Mouse (Mus musculus) ES-CJ7 (cell line): Measurements from ENCODE around the gene Hspa4.
"Not testable (repeated sequence)": the region's sequence is repeated elsewhere in the genome, so short reads cannot be mapped to it uniquely, and the experiment has no call there.

Source experiments
- DNase-seq: peaks from one replicate; pipeline ENCODE4 v3.0.0; 2011; ENCODE audit warnings: low read depth, low spot score

Hspa4 gene

DNA sequence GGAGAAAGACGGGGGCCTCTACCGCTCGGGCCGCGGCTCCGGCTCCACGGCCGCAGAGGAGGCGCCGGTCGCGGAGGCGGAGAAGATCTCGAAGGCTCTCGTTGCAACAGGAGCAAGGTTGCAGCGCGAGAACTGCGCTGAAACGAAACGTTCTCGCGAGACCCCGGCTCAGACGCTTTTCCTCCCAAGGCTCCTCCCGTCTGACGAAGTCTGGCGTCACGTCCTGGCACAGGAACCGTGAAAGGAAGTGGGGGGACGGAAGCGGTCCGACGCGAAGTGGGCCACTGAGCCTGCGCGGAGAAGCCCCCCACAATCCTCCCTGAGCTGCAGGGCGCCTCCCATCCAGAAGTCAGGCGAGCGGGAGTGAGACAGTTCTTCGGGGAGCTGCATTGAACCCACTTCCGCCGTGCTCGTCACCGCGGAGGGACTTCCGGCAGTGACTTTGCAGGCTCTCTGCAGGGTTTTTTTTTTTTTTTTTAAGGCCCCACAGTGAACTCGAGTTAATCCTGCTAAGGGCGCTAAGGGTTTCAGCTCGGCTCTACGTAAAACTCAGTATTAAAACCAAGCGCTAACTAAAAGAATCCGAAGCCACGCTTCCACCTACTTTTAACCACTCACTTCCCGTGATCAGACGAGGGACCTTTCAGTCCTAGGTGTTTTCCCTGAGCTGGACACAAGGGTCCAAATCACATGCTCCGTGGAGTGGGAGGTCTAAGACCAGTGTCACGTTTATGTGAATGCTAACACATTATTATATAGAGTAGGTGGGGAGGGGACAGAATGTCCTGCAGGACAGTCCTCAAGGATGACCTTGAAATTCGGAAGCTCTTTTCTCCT is at the start of gene Hspa4:
Gene Hspa4 (minus strand): TSS at position 128 of the 837 bp plus-strand sequence.
- DNase-seq: peak; percentile 100

DNA sequence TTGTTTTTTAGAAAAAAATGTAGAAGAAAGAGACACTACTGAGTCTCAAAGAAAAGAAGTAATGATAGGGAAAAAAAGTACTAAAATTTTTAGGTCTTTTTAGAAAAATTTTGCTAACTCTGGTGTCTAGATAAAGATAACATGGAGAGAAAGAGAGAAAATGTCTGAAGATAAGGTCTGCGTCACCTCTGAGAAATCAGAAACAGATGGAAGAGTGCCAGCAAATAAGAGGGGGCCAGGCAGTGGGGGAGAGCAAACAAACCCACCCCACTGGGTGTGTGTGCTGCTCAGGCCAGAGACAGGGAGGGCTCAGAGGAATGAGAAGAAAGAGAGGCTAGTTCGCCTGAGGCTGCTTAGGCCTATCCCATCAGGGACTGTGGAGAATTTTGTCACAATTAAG is 45.5 kb upstream of the Hspa4 start:
- no peak for DNase-seq

DNA sequence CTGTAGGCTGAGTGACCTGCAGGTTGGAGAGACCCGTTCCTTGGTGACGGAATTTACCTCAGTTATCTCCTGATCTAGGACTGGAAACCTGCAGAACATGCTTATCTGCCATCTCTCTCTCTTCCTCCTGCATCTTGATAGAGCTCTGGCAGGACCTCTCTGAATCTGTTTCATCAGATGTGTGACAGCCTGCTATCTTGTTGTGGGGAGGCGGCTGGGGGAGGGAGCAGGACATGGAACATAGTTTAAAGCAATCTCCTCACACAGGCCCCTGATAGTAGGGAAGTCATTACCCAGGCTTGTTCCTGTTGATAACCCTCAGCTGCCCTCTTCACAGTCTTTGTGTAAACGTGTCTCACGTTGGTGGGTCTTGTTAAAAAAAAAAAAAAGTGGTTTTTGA is 45.1 kb upstream of the Hspa4 start:
- DNase-seq: no peak

DNA sequence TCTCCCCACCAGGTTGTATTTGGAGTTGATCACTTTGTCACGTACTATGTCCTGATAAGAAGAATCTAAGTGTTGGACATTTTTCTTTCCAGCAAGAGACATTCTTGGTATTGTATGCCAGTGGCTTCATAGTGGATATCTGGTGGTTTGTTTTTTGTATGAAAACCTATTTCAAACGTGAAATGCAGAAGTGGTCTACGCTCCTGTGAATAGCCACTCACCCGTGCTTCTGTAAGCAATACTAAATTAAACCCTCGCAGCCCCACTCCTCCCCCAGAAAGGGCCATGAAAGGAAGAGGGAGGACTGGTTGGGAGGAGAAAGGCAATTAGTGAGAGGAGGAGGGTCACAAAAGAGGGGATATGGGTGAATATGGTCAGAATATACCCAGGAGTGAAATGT is 42.5 kb upstream of the Hspa4 start:
- DNase-seq: no peak

DNA sequence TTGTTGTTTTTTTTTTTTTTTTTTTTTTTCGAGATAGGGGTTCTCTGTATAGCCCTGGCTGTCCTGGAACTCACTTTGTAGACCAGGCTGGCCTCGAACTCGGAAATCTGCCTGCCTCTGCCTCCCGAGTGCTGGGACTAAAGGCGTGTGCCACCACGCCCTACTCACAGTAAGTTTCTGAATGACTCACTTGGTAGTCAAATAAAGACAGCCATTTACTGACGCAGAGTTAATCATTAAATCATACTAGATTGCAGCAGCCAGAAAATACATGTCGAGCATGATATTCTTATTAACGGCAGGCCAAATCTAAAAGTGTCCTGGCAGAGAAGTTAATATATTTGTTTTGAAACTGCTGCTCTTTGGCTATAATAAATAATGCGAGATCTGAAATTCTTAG is 40.8 kb upstream of the Hspa4 start:
- not testable (repeated sequence) for DNase-seq

DNA sequence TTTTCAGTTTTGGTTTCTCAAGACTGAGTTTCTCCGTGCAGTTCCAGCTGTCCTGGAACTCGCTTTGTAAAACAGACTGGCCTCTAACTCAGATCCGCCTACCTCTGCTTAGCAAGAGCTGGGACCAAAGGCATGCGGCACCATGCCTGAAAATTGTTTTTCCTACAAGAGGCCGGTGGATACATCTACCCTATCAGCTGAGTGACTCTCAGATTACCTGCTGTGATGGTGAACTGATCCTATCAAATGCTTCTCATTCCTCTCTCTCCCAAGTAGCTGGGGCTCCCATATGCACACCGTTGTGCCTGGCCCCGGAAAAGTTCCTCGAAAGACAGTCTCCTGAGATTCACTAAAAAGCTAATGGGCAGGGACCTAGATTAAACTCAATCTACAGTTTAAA is 37.4 kb upstream of the Hspa4 start:
- DNase-seq: peak; percentile 66

DNA sequence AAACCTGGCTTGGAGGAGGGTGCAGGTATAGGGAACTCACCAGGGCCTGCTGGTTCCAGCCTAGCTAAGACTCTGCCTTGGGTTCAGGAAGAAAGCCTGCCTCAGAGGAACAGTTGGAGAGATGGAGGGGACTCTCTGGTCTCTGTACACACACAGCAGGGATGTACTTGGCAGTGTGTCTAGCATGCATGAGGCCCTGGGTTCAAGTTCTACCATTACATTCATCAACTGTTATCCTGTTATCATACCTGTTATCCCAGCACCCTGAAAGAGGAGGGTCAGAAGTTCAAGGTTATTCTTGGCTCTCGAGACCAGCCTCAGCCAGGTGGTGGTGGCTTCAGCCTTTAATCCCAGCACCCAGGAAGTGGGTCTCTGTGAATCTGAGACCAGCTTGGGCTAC is 36.7 kb upstream of the Hspa4 start:
- DNase-seq: peak; percentile 55

DNA sequence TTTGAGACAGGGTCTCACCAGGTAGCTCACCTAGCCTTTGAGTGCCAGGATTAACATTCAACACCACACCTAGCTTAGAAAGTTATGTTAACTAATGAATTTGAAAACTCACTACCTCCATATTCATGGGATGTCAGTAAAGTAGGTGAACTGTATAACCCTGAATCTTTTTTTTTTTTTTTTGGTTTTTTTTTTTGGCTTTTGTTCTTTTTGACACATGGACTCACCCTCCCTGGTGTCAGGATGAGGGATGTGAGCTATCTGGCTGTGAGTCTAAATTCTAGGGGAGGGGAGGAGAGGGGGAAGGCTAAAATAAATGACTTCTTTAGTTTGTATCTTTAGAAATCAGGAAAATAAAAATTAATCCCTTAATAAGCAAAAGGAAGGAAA is 35.9 kb upstream of the Hspa4 start:
- no peak for DNase-seq

DNA sequence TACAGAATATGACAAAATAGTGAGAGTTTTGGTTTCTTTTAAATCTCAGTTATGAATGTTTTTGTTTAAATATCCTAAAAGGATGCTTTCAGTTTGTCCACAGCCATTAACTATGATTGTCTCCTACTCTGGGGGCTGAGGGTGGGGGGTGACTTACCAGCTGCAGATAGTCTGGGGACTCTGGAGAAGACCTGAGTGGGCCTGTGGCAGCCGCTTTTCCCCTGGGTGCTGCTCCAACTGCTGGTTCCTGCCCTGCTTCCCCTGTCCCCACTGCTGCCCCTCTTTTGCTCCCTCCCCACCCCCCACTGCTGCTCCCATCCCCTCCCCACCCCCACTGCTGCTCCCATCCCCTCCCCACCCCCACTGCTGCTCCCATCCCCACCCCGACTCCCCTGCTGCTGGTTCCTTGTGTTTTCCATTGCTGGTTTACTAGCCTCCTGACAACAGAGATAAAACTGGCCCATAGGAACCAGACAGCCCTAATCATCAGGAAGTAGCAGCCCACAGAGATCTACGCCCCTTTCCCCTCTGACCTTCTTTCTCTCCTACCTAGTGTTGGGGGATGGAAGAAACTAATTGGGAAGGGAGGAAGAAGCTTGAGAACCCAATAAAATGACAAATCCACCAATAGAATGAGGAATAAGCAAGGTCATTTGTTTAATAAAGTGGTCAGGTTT is 35.4 kb upstream of the Hspa4 start:
- peak; percentile 98 for DNase-seq

DNA sequence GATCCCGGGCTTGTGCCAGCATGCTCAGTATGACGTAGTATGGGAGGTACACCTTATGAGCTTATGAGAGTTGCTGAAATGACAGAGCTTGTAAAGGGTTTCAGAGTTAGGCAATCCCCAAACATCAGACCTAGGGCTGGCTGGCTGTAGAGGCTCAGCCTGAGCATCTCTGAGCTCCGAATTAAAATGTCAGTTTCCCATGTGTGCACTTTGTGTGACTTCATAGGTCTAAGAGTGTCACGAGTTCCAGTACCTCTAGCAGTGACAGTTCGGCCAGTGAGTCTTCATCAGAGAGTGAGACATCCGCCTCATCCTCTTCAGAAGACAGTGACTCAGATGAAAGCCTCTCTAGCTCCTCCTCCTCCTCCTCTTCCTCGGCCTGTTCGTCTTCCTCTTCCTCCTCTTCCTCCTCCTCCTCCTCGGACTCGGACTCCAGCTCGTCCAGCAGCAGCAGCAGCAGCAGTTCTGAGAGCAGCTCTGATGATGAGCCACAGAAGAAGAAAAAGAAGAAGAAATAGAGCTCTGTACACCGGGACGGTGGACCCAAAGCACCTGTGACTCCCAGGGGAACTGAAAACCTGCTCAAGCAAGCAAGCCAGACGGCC is 31.9 kb upstream of the Hspa4 start:
- no peak for DNase-seq

DNA sequence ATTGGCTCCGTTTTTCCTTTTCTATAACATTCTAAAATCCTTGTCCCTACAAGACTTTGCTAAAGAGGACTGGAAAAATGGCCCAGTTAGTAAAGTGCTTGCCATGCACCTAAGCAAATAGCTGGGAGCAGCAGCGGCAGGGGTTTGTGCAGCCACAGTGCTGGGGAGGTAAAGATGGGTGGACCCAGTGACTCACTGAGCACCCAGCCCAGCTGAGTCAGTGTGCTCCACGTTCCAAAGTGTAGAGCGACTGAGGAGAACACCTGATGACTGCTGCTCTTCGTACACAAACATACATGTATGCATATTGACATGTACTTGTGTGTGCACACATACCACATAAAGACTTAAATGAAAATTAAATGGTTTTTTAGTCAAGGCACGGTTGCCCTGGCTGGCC is 30.9 kb upstream of the Hspa4 start:
- no peak for DNase-seq

DNA sequence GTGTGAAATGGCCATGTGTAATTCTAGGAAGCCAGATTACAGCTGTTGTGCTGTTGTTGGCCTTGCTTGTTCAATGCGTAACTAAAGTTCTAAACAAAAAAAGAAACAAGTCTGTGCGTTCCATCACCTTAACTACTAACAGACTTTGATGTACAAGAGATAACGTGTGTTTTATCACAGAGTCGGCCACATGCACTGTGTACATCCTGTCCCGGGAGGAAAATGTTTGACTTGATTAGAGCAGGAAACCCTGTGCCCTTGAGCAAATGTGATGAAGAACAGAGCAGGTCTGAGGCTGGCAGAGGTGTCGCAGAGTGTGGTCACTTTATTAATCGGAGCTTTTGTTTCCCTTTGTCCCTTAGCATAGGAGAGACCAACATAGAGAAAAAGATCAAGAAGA is 30.1 kb upstream of the Hspa4 start:
- DNase-seq: no peak

DNA sequence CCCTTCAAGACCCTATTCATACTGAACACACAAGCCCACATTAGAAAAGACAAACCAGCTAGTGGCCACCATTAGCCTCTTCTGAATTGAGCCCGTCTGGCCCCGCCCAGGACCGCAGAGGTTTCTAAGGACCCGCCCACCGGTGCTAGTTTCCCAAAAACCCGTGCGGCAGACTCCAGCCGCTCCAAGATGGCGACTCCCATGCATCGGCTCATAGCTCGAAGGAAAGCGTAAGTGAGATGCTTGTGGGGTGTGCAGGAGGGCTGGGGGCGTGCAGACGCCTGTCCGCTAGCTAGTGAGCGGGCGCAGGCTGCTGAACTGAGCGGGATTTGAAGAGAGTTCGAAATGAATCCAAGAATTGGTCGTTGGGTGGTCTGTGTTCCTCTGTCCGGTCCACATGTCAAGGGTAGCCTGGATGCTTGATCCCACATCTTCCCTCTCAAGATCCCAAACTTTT is 24.3 kb upstream of the Hspa4 start, which contains the start of gene Zcchc10:
Gene Zcchc10 (plus strand): TSS at position 168 of the 457 bp plus-strand sequence.
- peak; percentile 92 for DNase-seq

DNA sequence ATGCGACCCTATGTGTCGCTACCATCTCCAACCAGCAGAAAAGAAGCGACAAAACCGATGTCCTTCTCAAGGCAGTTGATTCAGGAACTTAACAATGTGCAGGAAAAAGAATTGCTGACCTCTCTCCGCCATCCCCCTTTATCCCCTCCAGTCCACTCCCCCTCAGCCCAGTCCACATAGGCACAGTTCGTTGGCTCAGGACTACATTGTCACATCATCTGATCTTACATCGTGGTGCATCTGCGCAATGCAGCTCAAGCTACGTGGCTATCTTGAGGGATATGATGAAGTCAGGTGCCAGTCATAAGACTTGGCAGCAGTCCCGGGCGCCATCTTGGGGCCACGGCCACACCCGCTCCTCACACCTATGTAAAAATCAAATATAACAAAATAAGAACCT is 19.6 kb upstream of the Hspa4 start:
- not testable (repeated sequence) for DNase-seq

DNA sequence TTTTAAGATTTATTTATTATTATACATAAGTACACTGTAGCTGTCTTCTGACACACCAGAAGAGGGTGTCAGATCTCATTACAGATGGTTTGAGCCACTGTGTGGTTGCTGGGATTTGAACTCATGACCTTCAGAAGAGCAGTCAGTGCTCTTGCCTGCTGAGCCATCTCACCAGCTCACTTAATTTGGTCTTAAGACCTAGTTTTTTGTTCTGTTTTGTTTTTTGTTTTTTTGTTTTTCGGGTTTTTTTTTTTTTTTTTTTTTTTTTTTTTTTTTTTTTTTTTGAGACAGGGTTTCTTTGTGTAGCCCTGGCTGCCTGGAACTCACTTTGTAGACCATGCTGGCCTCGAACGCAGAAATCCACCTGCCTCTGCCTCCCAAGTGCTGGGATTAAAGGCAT is 18.3 kb upstream of the Hspa4 start:
- not testable (repeated sequence) for DNase-seq

DNA sequence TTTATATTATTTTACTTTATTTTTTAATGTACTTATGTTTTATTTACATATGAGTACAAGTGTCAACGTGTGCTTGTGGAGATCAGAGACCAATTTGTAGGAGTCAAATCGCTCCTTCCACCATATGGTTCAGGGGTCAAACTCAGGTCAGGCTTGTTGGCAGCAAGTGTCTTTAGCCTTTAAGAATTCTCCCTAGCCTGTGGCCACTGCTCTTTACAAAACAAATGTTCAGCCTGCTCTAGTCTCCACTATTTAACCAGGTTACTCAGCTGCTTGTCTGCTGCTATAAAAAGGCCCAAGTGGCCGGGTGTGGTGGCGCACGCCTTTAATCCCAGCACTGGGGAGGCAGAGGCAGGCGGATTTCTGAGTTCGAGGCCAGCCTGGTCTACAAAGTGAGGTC is 17.8 kb upstream of the Hspa4 start:
- DNase-seq: peak; percentile 86

DNA sequence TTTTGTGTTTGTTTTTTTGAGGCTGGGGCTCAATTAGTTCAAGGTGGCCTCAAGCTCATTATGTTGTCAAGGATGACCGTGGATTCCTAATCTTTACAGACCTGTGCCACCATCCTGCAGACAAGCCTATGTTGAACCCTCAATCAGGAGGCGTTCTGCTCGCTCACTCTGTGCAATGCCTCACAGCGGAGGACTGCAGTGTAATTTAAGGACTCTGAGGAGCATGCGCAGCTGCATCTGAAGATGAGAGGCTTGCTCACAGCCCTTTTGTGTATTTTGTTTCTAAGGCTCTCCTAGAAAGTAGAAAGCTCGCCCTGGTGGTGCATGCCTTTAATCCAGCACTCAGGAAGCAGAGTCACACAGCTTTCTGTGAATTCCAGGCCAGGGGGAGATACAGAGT is 16.7 kb upstream of the Hspa4 start:
- peak; percentile 60 for DNase-seq

DNA sequence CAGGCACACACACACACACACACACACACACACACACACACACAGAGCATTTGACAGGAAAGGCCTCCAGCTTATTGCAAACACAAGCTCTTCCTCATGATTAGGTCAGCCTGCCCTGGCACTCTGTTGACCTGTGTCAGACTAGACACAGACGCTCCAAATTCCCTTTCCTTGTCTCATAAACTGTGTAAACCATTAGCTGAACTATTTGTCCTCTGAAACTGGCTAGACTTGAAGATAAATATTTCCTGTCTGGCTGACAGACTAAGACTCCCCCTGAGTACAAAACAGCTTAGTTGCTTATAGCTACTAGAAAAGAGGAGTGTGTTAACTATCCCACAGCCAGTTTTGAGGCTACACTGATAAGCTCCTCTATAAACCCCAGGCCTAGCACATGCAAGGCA is 14.5 kb upstream of the Hspa4 start:
- no peak for DNase-seq

DNA sequence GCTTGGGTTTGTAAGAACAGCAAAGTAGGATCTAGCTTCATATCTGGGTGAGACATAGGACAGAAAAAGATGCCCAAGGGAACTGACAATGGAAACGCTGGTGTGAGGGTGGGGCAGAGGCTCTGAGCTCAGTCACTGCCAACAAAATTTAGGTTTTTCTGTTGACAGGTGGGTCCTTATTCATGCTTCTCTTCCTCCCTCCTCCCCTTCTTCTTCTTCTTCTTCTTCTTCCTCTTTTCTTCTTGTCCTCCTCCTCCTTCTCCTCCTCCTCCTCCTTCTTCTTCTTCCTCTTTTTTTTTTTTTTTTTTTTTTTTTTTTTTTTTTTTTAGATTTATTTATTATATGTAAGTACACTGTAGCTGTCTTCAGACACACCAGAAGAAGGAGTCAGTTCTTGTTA is 12.6 kb upstream of the Hspa4 start:
- not testable (repeated sequence) for DNase-seq

DNA sequence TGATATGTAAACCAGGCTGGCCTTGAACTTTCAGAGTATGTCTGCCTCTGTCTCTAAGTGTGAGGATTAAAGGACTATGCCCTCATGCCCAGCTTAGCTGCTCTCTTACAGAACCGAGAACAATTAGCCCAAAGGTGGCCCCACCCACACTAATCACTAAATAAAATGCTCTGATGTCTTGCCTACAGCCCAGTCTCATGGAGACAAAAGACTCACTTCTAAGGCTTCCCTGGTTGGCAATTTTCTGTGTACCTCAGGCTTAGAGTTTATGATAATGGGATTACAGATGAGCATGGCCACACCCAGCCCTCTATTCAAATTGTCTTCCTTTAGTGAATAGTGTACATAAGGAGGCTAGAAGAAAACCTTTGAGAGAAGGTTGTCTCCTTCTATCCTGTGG is 11.1 kb upstream of the Hspa4 start:
- peak; percentile 84 for DNase-seq

DNA sequence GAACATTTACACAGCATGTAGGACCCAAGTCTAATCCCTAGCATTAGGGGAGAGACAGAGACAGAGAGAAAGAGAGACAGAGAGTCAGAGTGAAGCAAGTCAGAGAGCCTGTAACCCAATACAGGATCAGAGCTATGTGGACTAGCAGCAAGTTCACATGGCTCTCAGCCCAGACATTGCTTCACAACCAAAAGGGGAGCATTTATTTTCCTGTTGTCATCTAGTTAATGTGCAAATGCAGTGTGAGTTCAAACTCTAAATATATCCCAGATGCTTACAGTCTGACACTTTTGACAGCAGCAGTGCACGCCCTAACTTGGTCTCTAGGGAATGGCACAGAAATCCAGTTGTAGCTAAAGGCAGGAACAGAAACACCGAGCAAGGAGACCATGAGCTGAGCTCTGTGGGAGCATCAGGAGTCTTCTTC is 8.6 kb upstream of the Hspa4 start:
- no peak for DNase-seq

DNA sequence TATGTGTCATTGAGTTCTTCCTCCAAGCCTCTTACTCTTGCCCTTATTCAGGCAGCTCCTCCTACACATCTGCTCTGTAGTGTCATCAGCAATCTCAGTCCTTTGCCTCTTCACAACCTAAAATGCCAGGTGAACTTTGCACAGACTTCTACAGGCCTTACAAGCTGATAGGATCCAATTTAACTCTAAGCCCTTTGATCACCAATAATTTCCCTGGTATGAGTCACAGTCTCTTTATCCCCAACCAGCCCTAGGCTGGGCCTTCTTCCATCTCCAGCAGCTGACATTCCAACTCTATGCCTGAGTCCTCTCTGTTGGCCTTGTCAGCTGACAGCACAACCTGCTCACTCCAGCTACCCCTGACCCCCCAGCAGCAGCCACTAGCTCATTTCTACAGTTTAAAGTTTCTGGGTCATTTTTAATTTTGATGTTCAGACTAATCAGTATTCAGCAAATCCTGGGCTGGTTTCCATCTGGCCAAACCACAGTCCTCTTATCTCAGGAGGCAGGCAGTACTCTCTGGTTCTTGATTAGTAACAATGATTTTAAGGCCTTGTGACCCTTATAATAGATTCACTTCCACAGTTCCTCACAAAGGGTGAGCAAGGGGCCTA is 8.1 kb upstream of the Hspa4 start:
- DNase-seq: no peak
